Mouse (Mus musculus) spleen, adult 18-20 months (tissue): ENCODE data around the gene Ubl4b.

Experiments used
- DNase-seq, 2 experiments: peaks; one replicate each; pipeline ENCODE4 v3.0.0; 2022; ENCODE audit warnings: mixed read lengths in 2 of 2

Gene Ubl4b

DNA sequence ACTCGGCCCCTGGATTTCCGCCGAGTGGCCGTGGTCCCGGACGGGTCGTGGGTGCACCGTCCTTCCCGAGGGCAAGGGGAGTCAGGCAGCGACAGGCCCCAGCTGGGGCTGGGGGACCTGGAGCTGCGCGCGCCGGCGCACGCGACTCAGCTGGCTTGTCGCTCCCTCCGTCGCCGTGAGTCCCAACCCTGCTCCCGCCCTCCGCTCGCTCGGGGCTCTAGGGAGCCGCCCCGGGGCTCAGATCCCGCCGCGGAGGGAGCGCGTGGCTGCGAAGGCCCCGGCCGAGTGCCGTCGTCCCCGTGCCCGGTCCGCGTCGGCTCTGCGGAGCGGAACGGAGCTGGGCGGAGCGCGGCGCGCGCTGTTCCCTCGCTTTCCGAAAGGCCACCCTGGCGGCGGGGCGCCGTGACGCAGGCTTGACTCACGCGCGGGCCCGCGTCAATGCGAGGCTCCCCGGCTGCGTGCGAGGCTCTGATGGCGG, 37.2 kb downstream of the Ubl4b start, which contains the start of gene Slc6a17:
Slc6a17 (minus strand) TSS at position 388 of the 478 bp plus-strand sequence.
- DNase-seq = no peak

- no peak for DNase-seq
Measured at GRCm38 (mm10) chr3:107516776-107517630, 37.9 kb downstream of the Ubl4b start.

DNA sequence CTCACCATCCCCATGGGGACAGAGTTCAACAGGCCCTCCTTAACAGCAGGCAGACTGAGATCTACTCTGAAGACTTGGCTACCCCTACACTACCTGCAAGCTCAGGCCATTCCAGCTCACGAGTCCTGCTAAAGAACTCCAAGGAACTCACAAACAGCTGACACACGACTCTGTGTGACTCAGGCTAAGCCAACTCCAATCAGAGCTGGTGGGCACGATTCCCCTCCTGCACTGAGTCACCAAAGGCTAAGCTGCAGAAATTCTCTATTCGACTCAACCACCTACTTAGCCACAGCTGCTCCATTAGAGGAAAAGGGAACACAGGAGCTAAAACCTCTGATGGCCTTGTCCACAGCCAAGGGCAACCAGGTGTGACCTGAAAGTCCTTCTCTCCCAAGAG, 38.9 kb downstream of the Ubl4b start:
- no peak for DNase-seq

DNA sequence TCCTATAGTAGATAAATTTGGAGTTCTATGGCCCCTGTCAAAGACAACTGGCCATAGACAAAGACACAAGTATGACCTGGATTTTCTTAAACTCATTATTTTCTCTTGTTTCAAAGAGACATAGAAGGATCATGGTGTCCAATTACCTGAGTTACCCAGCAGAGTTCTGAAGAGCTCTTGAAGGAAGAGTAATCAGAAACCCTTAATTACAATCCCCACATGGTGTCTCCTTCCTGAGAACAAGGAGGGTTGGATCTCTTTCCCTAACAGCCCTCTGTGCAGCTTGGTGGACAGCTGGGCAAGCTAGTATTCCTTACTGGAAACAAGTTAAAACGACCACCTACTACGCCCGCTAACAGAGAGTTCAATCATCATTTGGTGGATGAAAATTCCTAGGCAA, 43.5 kb downstream of the Ubl4b start:
- DNase-seq = no peak

- DNase-seq = no peak
Measured at GRCm38 (mm10) chr3:107508696-107509095, 46.2 kb downstream of the Ubl4b start.

DNA sequence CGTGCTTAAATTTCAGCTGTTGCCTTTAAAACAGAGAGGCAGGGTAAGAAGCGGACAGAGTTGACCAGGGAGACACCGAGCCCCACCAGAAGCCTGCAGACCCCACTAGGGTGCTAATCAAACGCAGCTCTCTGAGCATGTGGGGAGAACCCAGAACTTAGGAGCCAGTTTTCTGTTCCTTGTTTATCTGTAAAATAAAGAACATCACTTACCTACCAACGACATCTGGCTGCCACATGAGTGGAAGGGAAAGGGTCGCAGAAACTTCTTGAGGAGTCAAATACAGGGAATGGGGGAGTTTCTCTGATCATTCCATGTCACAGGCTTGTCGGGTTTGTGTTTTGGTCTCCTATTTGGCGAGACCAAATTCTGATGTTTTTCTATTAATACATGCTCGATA, 46.9 kb downstream of the Ubl4b start:
- no peak for DNase-seq

DNA sequence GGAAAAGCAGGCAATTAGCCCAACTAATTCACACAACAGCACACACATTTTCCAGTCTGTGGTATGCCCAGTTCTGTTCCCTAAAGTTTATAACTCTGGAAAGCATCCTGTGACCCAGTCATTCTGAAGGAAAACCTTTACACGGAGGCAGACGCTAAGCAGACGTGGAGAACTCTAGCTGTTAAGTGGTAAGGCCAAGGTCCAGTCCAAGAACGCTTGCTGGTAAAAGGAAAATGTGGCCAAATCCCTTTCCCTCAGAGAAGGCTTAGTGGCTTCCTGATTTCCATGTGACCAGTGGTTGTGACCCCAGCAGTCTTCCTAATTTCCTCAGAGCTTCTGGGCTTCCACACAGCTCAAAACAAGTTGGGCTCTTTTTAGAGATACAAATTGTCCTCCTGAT, 48.3 kb downstream of the Ubl4b start:
- DNase-seq = no peak

DNA sequence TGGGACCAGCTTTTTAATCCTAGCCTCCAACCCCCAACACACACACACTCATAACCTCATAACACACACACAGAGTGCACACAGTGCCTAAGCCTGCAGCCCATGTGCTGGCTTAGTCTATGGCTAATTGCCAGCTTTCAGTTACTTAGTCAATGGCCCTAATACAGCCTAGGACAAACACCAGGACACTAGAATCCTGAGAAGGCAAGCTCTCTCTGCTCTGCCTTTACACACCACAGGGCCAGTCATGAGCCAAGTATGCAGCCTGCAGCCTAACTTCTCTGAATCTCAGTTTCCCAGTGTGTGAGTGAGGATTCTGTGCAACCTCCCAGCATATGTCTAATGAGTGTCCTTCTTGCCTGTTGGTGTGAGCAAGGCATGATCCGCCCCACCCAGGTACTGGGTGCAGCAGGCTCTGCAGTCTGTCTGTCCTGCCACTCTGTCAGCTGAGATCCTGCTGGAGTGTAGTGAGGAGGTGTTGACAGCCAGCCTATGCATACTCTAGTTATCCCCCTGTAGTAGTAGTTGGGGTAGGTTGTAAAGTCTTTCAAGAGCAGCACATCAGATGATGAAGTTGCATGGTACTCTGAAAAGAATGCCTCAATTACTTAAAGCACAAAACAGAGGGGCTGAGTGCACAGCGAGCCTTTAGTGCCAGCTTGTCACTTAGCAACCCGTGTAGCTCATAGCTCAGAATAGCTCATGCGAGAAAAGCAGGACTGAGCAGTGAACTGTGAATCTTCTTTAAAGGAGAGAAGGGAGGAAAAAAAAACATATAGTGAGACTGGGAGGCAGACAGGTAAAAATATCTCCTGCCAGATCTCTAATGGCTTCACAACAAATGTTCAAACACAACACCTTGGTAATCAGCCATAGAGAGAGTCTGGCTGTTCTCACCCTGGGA, 49.2 kb downstream of the Ubl4b start:
- no peak for DNase-seq

GRCm38 (mm10) chr3:107504542-107504941, 50.3 kb downstream of the Ubl4b start:
- no peak for DNase-seq

GRCm38 (mm10) chr3:107503716-107504115, 51.2 kb downstream of the Ubl4b start:
- no peak for DNase-seq
